Mouse (Mus musculus) heart, adult 2 months (tissue): ENCODE measurements around the gene Ssrp1. TPM values are rescaled to one million over a fixed set of nuclear protein-coding genes. Genes with fewer than 3 reads are reported as not detected.

Experiments
- DNase-seq, 2 experiments: peaks; one replicate each; pipeline ENCODE4 v3.0.0; 2021
- H3K27ac ChIP-seq: fragments of 200-600 bp; 2 replicates; pipeline ENCODE4 v1.8.1; 2022
- H3K27me3 ChIP-seq: fragments of 200-500 bp; 2 replicates; pipeline ENCODE4 v1.6.1; 2012; ENCODE audit warnings: mild to moderate bottlenecking, low read length, inconsistent platforms, mixed read lengths; ENCODE audit not compliant: control insufficient read depth, insufficient read depth
- H3K36me3 ChIP-seq: fragments of 200-500 bp; 2 replicates; pipeline ENCODE4 v1.6.1; 2012; ENCODE audit warnings: low read length, inconsistent platforms; ENCODE audit not compliant: control insufficient read depth, insufficient read depth
- H3K4me1 ChIP-seq: fragments of 200-500 bp; 2 replicates; pipeline ENCODE4 v1.6.1; 2011; ENCODE audit warnings: low read length; ENCODE audit not compliant: control insufficient read depth, insufficient read depth
- H3K4me3 ChIP-seq: fragments of 200-600 bp; 2 replicates; pipeline ENCODE4 v1.8.1; 2022
- H3K79me2 ChIP-seq: fragments of 200-500 bp; replicated peaks from 2 replicates; pipeline ENCODE4 v1.6.1; 2012; ENCODE audit warnings: mild to moderate bottlenecking, inconsistent platforms, low read length, moderate library complexity, mixed read lengths; ENCODE audit not compliant: control insufficient read depth, insufficient read depth
- H3K9ac ChIP-seq: fragments of 200-500 bp; 2 replicates; pipeline ENCODE4 v1.6.1; 2012; ENCODE audit warnings: low read depth, mild to moderate bottlenecking, control low read depth, inconsistent platforms, low read length, mixed read lengths
- CTCF ChIP-seq: fragments of 200-600 bp; IDR thresholded peaks from 2 replicates; pipeline ENCODE4 v1.8.1; 2022; ENCODE audit warnings: antibody characterized with exemption, mild to moderate bottlenecking, moderate library complexity
- EP300 ChIP-seq: fragments of 200-500 bp; IDR thresholded peaks from 2 replicates; pipeline ENCODE4 v1.6.1; 2011; ENCODE audit warnings: low read depth, low read length, control low read depth; ENCODE audit not compliant: insufficient read depth
- POLR2A ChIP-seq: fragments of 200-500 bp; IDR thresholded peaks from 2 replicates; pipeline ENCODE4 v1.6.1; 2011; ENCODE audit warnings: mild to moderate bottlenecking, low read depth, low read length, control low read depth; ENCODE audit not compliant: insufficient read depth
- WGBS: fragments of 180-500 bp; shearing (Covaris S2); methylation state at CpG from one replicate; pipeline ENCODE4 v1.1.7; 2018; 5-methylcytosine and 5-hydroxymethylcytosine counted together
- intact Hi-C: fragments of 180-260 bp; cut with DNase I; formaldehyde crosslinking; loops from one replicate; pipeline ENCODE4 v1.15.1; 2025
- polyA plus RNA-seq: library from polyadenylated mRNA; depleted of rRNA; stranded (reverse); fragments of >200 nt; gene quantifications from 2 replicates; pipeline ENCODE4 v1.2.3, GENCODE M21; 2012; rRNA removed
- total RNA-seq, 2 experiments: library from RNA; stranded (reverse); gene quantifications; 2 replicates each; pipeline ENCODE4 v1.2.3; 2021

Ssrp1 gene
- total and polyA plus RNA-seq, 3 experiments: 38.8 to 39.6 (median 39.0) TPM

GRCm38 (mm10) chr2:85095906-85096305 is 58.9 kb downstream of the Ssrp1 start:
- peak in 1 of 2 experiments; percentile 1 for DNase-seq
- 65% methylated on average over 5 of the region's 5 CpGs for WGBS
- Histone ChIP-seq H3K79me2 (no peaks in the 10 kb centered on the region), H3K4me3 (no peak overlapping the region), H3K27ac (no peak overlapping the region), H3K27me3 (no peaks in the 10 kb centered on the region), H3K9ac (no peak overlapping the region), H3K4me1 (no peaks in the 10 kb centered on the region; the same call in 1 of the 2 replicates), H3K36me3 (no peaks in the 10 kb centered on the region; the same call in 1 of the 2 replicates)
- TF ChIP-seq EP300 (no peak), POLR2A (no peak), CTCF (no peak)
- intact Hi-C loops: no loop called here

Other genes starting within 250 kb of the Ssrp1 start
- 100 to 1,000 TPM in 1 of 2 experiments, 10 to 100 TPM in 1; 26.5 to 109 TPM for gene Ube2l6, start 238.4 kb upstream of the Ssrp1 start, total RNA-seq
- 42.0 and 131 TPM in 2 replicates for gene Ube2l6, start 238.4 kb upstream of the Ssrp1 start, polyA plus RNA-seq
- not detected for gene Smtnl1, start 214.6 kb upstream of the Ssrp1 start, total RNA-seq
- gene Smtnl1, start 214.6 kb upstream of the Ssrp1 start, polyA plus RNA-seq: not detected in 2 replicates
- gene Timm10, start 210.2 kb upstream of the Ssrp1 start, total RNA-seq: 100 to 1,000 TPM; 106 to 129 TPM
- gene Timm10, start 210.2 kb upstream of the Ssrp1 start, polyA plus RNA-seq: 123 and 136 TPM in 2 replicates
- 1 to 10 TPM; 2.1 to 2.3 TPM for gene Slc43a1, start 198.4 kb upstream of the Ssrp1 start, total RNA-seq
- 3.7 and 6.7 TPM in 2 replicates for gene Slc43a1, start 198.4 kb upstream of the Ssrp1 start, polyA plus RNA-seq
- gene Rtn4rl2, start 150.5 kb upstream of the Ssrp1 start, total RNA-seq: 1 to 10 TPM; 3.6 to 3.8 TPM
- 2.6 and 6.1 TPM in 2 replicates for gene Rtn4rl2, start 150.5 kb upstream of the Ssrp1 start, polyA plus RNA-seq
- 10 to 100 TPM; 62.6 to 79.1 TPM for gene Slc43a3, start 100.7 kb upstream of the Ssrp1 start, total RNA-seq
- gene Slc43a3, start 100.7 kb upstream of the Ssrp1 start, polyA plus RNA-seq: 101 and 141 TPM in 2 replicates
- not detected for gene Prg2, start 56.8 kb upstream of the Ssrp1 start, total RNA-seq
- gene Prg2, start 56.8 kb upstream of the Ssrp1 start, polyA plus RNA-seq: 0.14 and 0.44 TPM in 2 replicates
- not detected for gene Prg3, start 49.0 kb upstream of the Ssrp1 start, total RNA-seq
- gene Prg3, start 49.0 kb upstream of the Ssrp1 start, polyA plus RNA-seq: not detected in 2 replicates
- gene P2rx3, start 228 bp downstream of the Ssrp1 start, total RNA-seq: under 1 TPM; 0.25 to 0.81 TPM
- 0.39 and 0.79 TPM in 2 replicates for gene P2rx3, start 228 bp downstream of the Ssrp1 start, polyA plus RNA-seq
- 10 to 100 TPM; 56.9 to 59.1 TPM for gene Tnks1bp1, start 10.8 kb downstream of the Ssrp1 start, total RNA-seq
- gene Tnks1bp1, start 10.8 kb downstream of the Ssrp1 start, polyA plus RNA-seq: 40.7 and 54.1 TPM in 2 replicates
- 10 to 100 TPM; 20.5 to 21.4 TPM for gene Aplnr, start 99.0 kb downstream of the Ssrp1 start, total RNA-seq
- gene Aplnr, start 99.0 kb downstream of the Ssrp1 start, polyA plus RNA-seq: 35.3 and 76.1 TPM in 2 replicates
- gene Lrrc55, start 160.0 kb downstream of the Ssrp1 start, total RNA-seq: 1 to 10 TPM in 1 of 2 experiments, under 1 TPM in 1; 0.81 to 1.6 TPM
- 1.3 and 3.1 TPM in 2 replicates for gene Lrrc55, start 160.0 kb downstream of the Ssrp1 start, polyA plus RNA-seq